Mouse (Mus musculus): ENCODE measurements around the gene Atf7ip2. TPM values are rescaled to one million over a fixed set of nuclear protein-coding genes. Genes with fewer than 3 reads are reported as not detected.

Gene Atf7ip2
- polyA plus RNA-seq, 1 experiment = 35.1 TPM

GRCm38 (mm10) chr16:10299637-10300036 is 107.1 kb downstream of the Atf7ip2 start:
- no peak for TF ChIP-seq CTCF (IDR thresholded peaks at IDR 0.05; ENCODE audit: low read depth, low read length)
- TF ChIP-seq POLR2A (IDR thresholded peaks at IDR 0.05; ENCODE audit: insufficient read depth, low read length) = no peak
- TF ChIP-seq EP300 (IDR thresholded peaks at IDR 0.05; ENCODE audit: insufficient read depth, low read depth, low read length) = no peak
- no peaks in the 10 kb centered on the region for H3K4me1 ChIP-seq (ENCODE audit: control insufficient read depth, insufficient read depth, low read length)
- no peak overlapping the region for H3K9ac ChIP-seq (ENCODE audit: low read depth, poor library complexity, severe bottlenecking)
- no peaks in the 10 kb centered on the region for H3K9me3 ChIP-seq (replicated peaks; ENCODE audit: control insufficient read depth, insufficient read depth, low read length, poor library complexity, severe bottlenecking)
- H3K27ac ChIP-seq (ENCODE audit: insufficient read depth, low read length) = no peak overlapping the region
- H3K4me3 ChIP-seq (ENCODE audit: low read depth, low read length) = no peak overlapping the region
- no peaks in the 10 kb centered on the region for H3K27me3 ChIP-seq (ENCODE audit: control insufficient read depth, insufficient read depth, low read length, poor library complexity, severe bottlenecking)
- H3K36me3 ChIP-seq (ENCODE audit: control insufficient read depth, insufficient read depth, low read length, poor library complexity, severe bottlenecking) = no peaks in the 10 kb centered on the region

GRCm38 (mm10) chr16:10300231-10301186 is 108.0 kb downstream of the Atf7ip2 start:
- no peak overlapping the region for H3K4me3 ChIP-seq (ENCODE audit: low read depth, low read length)
- H3K9me3 ChIP-seq (replicated peaks; ENCODE audit: control insufficient read depth, insufficient read depth, low read length, poor library complexity, severe bottlenecking) = no peaks in the 10 kb centered on the region
- TF ChIP-seq EP300 (IDR thresholded peaks at IDR 0.05; ENCODE audit: insufficient read depth, low read depth, low read length) = no peak
- TF ChIP-seq CTCF (IDR thresholded peaks at IDR 0.05; ENCODE audit: low read depth, low read length) = no peak
- TF ChIP-seq POLR2A (IDR thresholded peaks at IDR 0.05; ENCODE audit: insufficient read depth, low read length) = no peak
- H3K27ac ChIP-seq (ENCODE audit: insufficient read depth, low read length) = no peak overlapping the region
- H3K27me3 ChIP-seq (ENCODE audit: control insufficient read depth, insufficient read depth, low read length, poor library complexity, severe bottlenecking) = no peaks in the 10 kb centered on the region
- no peak overlapping the region for H3K9ac ChIP-seq (ENCODE audit: low read depth, poor library complexity, severe bottlenecking)
- H3K4me1 ChIP-seq (ENCODE audit: control insufficient read depth, insufficient read depth, low read length) = no peaks in the 10 kb centered on the region
- no peaks in the 10 kb centered on the region for H3K36me3 ChIP-seq (ENCODE audit: control insufficient read depth, insufficient read depth, low read length, poor library complexity, severe bottlenecking)

Other genes with a start within 250 kb of the Atf7ip2 start
- gene Grin2a, start 197.2 kb upstream of the Atf7ip2 start, polyA plus RNA-seq (2011; ENCODE audit: insufficient read depth, insufficient read length, low read depth, missing spikeins) = 0.37 and 0.39 TPM in 2 replicates
- gene Rpl39l, start 22.5 kb upstream of the Atf7ip2 start, polyA plus RNA-seq (2011; ENCODE audit: insufficient read depth, insufficient read length, low read depth, missing spikeins) = 9.1 and 12.9 TPM in 2 replicates
- 22.3 and 22.7 TPM in 2 replicates for gene Emp2, start 121.3 kb downstream of the Atf7ip2 start, polyA plus RNA-seq (2011; ENCODE audit: insufficient read depth, insufficient read length, low read depth, missing spikeins)
- gene Tekt5, start 202.8 kb downstream of the Atf7ip2 start, polyA plus RNA-seq (2011; ENCODE audit: insufficient read depth, insufficient read length, low read depth, missing spikeins) = 0.55 TPM in 1 of 2 replicates, not detected in the other
- 25.7 and 34.4 TPM in 2 replicates for gene Nubp1, start 219.2 kb downstream of the Atf7ip2 start, polyA plus RNA-seq (2011; ENCODE audit: insufficient read depth, insufficient read length, low read depth, missing spikeins)